Mouse (Mus musculus): ENCODE results near the gene Ankrd63. TPM values are rescaled to one million over a fixed set of nuclear protein-coding genes. Genes with fewer than 3 reads are reported as not detected.

Ankrd63 gene
- total and polyA plus RNA-seq, 3 experiments, result 0.08 to 0.53 TPM; not detected in 1

DNA sequence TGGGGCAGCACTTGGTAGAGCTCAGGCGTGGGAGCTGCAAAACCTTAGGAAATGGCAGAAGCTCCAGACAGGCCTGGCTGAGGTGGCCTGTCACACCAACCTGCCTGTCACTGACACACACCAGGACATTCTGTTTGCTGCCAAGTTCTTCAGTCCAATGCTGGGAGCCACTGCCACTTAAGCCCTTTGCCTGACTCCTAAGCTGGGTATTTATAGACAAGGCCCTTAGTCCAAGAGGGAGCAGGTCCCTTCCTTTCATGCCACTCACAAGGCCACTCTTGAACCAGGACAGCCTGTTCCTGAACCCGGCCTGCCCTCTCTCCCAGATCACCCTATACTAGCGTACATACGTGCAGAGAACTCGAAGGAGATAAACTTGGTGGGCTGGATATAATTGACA, 12.9 kb upstream of the Ankrd63 start:
- H3K9me3 ChIP-seq (replicated peaks; ENCODE audit: insufficient read depth, low read length), result no peaks in the 10 kb centered on the region
- H3K79me2 ChIP-seq (ENCODE audit: control insufficient read depth, insufficient read depth, low read length, poor library complexity), result no peaks in the 10 kb centered on the region
- no peaks in the 10 kb centered on the region for H3K36me3 ChIP-seq (ENCODE audit: control insufficient read depth in 1 of 2, insufficient read depth in 2 of 2, low read length in 2 of 2)
- no peak overlapping the region for H3K9ac ChIP-seq (ENCODE audit: control insufficient read depth, low read depth, low read length, poor library complexity, severe bottlenecking)
- no peaks in the 10 kb centered on the region; a peak in 1 of 4 replicates for H3K4me1 ChIP-seq (ENCODE audit: control insufficient read depth in 1 of 2, insufficient read depth in 2 of 2, low read length in 2 of 2)
- no peak overlapping the region for H3K4me3 ChIP-seq (ENCODE audit: control insufficient read depth in 1 of 2, insufficient read depth in 1 of 2, low read depth in 2 of 2, low read length in 2 of 2)
- H3K27ac ChIP-seq (ENCODE audit: control insufficient read depth, low read depth, low read length), result no peak overlapping the region
- no peaks in the 10 kb centered on the region for H3K27me3 ChIP-seq (ENCODE audit: control insufficient read depth in 1 of 2, insufficient read depth in 2 of 2, low read length in 2 of 2)
- TF ChIP-seq TBP (IDR thresholded peaks at IDR 0.05; ENCODE audit: low read depth, low read length) (no peak), ZC3H11A (IDR thresholded peaks at IDR 0.05; ENCODE audit: low read depth, low read length) (no peak), HCFC1 (IDR thresholded peaks at IDR 0.05; ENCODE audit: low read depth, low read length) (no peak), RCOR1 (IDR thresholded peaks at IDR 0.05; ENCODE audit: low read depth, low read length) (no peak), TCF12 (IDR thresholded peaks at IDR 0.05; ENCODE audit: low read depth, low read length) (no peak), ZNF384 (IDR thresholded peaks at IDR 0.05; ENCODE audit: low read depth, low read length) (no peak), E2F4 (IDR thresholded peaks at IDR 0.05; ENCODE audit: borderline replicate concordance, low read depth, low read length) (no peak), USF2 (IDR thresholded peaks at IDR 0.05; ENCODE audit: borderline replicate concordance in 1 of 2, insufficient read depth in 1 of 2, low read depth in 1 of 2, low read length in 2 of 2) (no peak), RAD21 (IDR thresholded peaks at IDR 0.05; ENCODE audit: low read depth, low read length) (no peak), UBTF (IDR thresholded peaks at IDR 0.05; ENCODE audit: borderline replicate concordance, insufficient read depth, low read depth, low read length) (no peak), MXI1 (IDR thresholded peaks at IDR 0.05; ENCODE audit: low read depth, low read length) (no peak), MAZ (IDR thresholded peaks at IDR 0.05; ENCODE audit: low read depth, low read length) (no peak), MYC (IDR thresholded peaks at IDR 0.05; ENCODE audit: low read depth, low read length) (no peak), JUND (IDR thresholded peaks at IDR 0.05; ENCODE audit: low read depth, low read length) (no peak), ZMIZ1 (IDR thresholded peaks at IDR 0.05; ENCODE audit: low read depth, low read length) (no peak), CTCF (IDR thresholded peaks at IDR 0.05 in 2 of 3, conservative IDR thresholded peaks at IDR 0.05 in 1 of 3; ENCODE audit: control insufficient read depth in 1 of 3, insufficient read depth in 1 of 3, low read depth in 2 of 3, low read length in 3 of 3, poor library complexity in 1 of 3, severe bottlenecking in 1 of 3) (no peak), POLR2AphosphoS5 (IDR thresholded peaks at IDR 0.05; ENCODE audit: borderline replicate concordance, low read depth, low read length) (no peak), USF1 (IDR thresholded peaks at IDR 0.05; ENCODE audit: low read depth, low read length) (no peak), SIN3A (IDR thresholded peaks at IDR 0.05; ENCODE audit: low read length) (no peak)
- no peak for DNase-seq (ENCODE audit: low read depth, low spot score)

DNA sequence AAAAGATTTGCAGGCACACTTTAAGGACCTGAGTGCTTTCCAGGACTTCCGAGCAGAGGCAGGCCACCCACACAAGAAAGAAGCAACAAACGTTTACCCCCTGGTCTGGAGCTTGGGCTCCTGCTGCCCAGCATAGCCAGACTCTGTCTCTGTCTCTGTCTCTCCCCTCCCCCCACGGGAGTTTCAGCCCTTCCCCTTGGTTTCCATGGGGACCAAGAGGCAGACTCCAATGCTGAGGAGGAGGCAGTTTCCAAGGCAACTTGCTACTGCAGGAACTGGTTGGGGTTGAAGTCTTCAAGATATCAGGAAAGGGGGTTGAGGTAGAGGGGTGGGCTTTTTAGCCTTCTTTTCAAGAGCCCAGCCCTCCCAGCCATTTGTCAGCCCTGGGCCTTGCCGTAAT, 10.5 kb upstream of the Ankrd63 start:
- H3K4me3 ChIP-seq (ENCODE audit: control insufficient read depth in 1 of 2, insufficient read depth in 1 of 2, low read depth in 2 of 2, low read length in 2 of 2), result no peak overlapping the region
- H3K36me3 ChIP-seq (ENCODE audit: control insufficient read depth in 1 of 2, insufficient read depth in 2 of 2, low read length in 2 of 2), result no peaks in the 10 kb centered on the region
- TF ChIP-seq GABPA (IDR thresholded peaks at IDR 0.05; ENCODE audit: low read depth, low read length), result no peak
- TF ChIP-seq UBTF (IDR thresholded peaks at IDR 0.05; ENCODE audit: borderline replicate concordance, insufficient read depth, low read depth, low read length), result no peak
- TF ChIP-seq MYC (IDR thresholded peaks at IDR 0.05; ENCODE audit: low read depth, low read length), result no peak
- TF ChIP-seq CHD1 (IDR thresholded peaks at IDR 0.05; ENCODE audit: low read depth, low read length), result no peak
- TF ChIP-seq TBP (IDR thresholded peaks at IDR 0.05; ENCODE audit: low read depth, low read length), result no peak
- TF ChIP-seq KAT2A (conservative IDR thresholded peaks at IDR 0.05; ENCODE audit: low read depth, low read length), result no peak
- TF ChIP-seq MYB (IDR thresholded peaks at IDR 0.05; ENCODE audit: low read depth, low read length), result no peak
- no peak for TF ChIP-seq EP300 (IDR thresholded peaks at IDR 0.05; ENCODE audit: low read depth in 1 of 2, low read length in 2 of 2)
- no peak for TF ChIP-seq CTCF (IDR thresholded peaks at IDR 0.05 in 2 of 3, conservative IDR thresholded peaks at IDR 0.05 in 1 of 3; ENCODE audit: control insufficient read depth in 1 of 3, insufficient read depth in 1 of 3, low read depth in 2 of 3, low read length in 3 of 3, poor library complexity in 1 of 3, severe bottlenecking in 1 of 3)
- TF ChIP-seq TAL1 (IDR thresholded peaks at IDR 0.05; ENCODE audit: low read length), result no peak
- no peak for TF ChIP-seq ELF1 (IDR thresholded peaks at IDR 0.05; ENCODE audit: low read depth, low read length)
- no peak for TF ChIP-seq MAX (IDR thresholded peaks at IDR 0.05; ENCODE audit: low read length)
- TF ChIP-seq MEF2A (IDR thresholded peaks at IDR 0.05; ENCODE audit: extremely low read depth, insufficient replicate concordance, low read depth, low read length, poor library complexity, severe bottlenecking), result no peak
- no peak for TF ChIP-seq SIN3A (IDR thresholded peaks at IDR 0.05; ENCODE audit: low read length)
- TF ChIP-seq ZC3H11A (IDR thresholded peaks at IDR 0.05; ENCODE audit: low read depth, low read length), result no peak
- no peak for TF ChIP-seq CHD2 (IDR thresholded peaks at IDR 0.05; ENCODE audit: low read length)
- TF ChIP-seq MAFK (IDR thresholded peaks at IDR 0.05; ENCODE audit: borderline replicate concordance, low read depth, low read length), result no peak
- no peak for TF ChIP-seq ZNF384 (IDR thresholded peaks at IDR 0.05; ENCODE audit: low read depth, low read length)
- no peak for DNase-seq (ENCODE audit: low read depth, low spot score)
- no peak overlapping the region for H3K27ac ChIP-seq (ENCODE audit: control insufficient read depth, low read depth, low read length)
- no peaks in the 10 kb centered on the region for H3K9me3 ChIP-seq (replicated peaks; ENCODE audit: insufficient read depth, low read length)
- no peaks in the 10 kb centered on the region for H3K27me3 ChIP-seq (ENCODE audit: control insufficient read depth in 1 of 2, insufficient read depth in 2 of 2, low read length in 2 of 2)
- H3K9ac ChIP-seq (ENCODE audit: control insufficient read depth, low read depth, low read length, poor library complexity, severe bottlenecking), result no peak overlapping the region
- no peaks in the 10 kb centered on the region for H3K79me2 ChIP-seq (ENCODE audit: control insufficient read depth, insufficient read depth, low read length, poor library complexity)
- H3K4me1 ChIP-seq (ENCODE audit: control insufficient read depth in 1 of 2, insufficient read depth in 2 of 2, low read length in 2 of 2), result no peaks in the 10 kb centered on the region; a peak in 1 of 4 replicates
